Mouse (Mus musculus) stomach, postnatal 0 days (tissue): ENCODE measurements around the gene Hist1h4d.

Experiments used
- CTCF ChIP-seq: IDR thresholded peaks from 2 replicates; pipeline ENCODE4 v1.5.1; 2016; ENCODE audit warnings: antibody characterized with exemption, low read depth, mild to moderate bottlenecking, moderate library complexity
- EP300 ChIP-seq: optimal IDR thresholded peaks from 2 replicates; pipeline ENCODE3; 2016; ENCODE audit warnings: antibody characterized with exemption

GRCm38 (mm10) chr13:23592614-23593013 is 11.2 kb downstream of the Hist1h4d start:
- TF ChIP-seq CTCF (no peak), EP300 (no peak)
